Mouse (Mus musculus) G1E (cell line): ENCODE measurements around the gene Rnf115. TPM values are rescaled to one million over a fixed set of nuclear protein-coding genes. Genes with fewer than 3 reads are reported as not detected.
A peak's percentile ranks its signal among the peaks of the same experiment; 100 is the strongest.

Experiments used
- ATAC-seq: 2 replicates; pipeline ENCODE4 v1.8.0; 2016; ENCODE audit warnings: mild to moderate bottlenecking; ENCODE audit not compliant: insufficient number of reproducible peaks, poor library complexity, low FRiP score, severe bottlenecking; ENCODE audit errors: extremely low read depth
- DNase-seq: peaks from one replicate; pipeline ENCODE4 v3.0.0; 2012; ENCODE audit warnings: low spot score
- H3K27me3 ChIP-seq: 2 replicates; pipeline ENCODE4 v1.6.1; 2012; ENCODE audit warnings: mild to moderate bottlenecking, low read length, inconsistent platforms; ENCODE audit not compliant: insufficient read depth
- H3K36me3 ChIP-seq: replicated peaks from 2 replicates; pipeline ENCODE3; 2012; ENCODE audit warnings: mild to moderate bottlenecking, inconsistent platforms
- H3K4me1 ChIP-seq: 2 replicates; pipeline ENCODE4 v1.6.1; 2012; ENCODE audit warnings: low read depth, low read length, inconsistent platforms, mixed read lengths; ENCODE audit not compliant: insufficient read depth
- H3K4me3 ChIP-seq: 2 replicates; pipeline ENCODE4 v1.5.1; 2012; ENCODE audit warnings: low read depth, mild to moderate bottlenecking, inconsistent platforms, low read length, moderate library complexity, mixed read lengths
- H3K9me3 ChIP-seq: replicated peaks from 2 replicates; pipeline ENCODE4 v1.6.1; 2012; ENCODE audit warnings: inconsistent platforms
- CTCF ChIP-seq: IDR thresholded peaks from 2 replicates; pipeline ENCODE4 v1.5.1; 2012; ENCODE audit warnings: low read depth, low read length, inconsistent platforms, mixed read lengths
- GATA1 ChIP-seq: IDR thresholded peaks from 2 replicates; pipeline ENCODE4 v1.6.1; 2012; ENCODE audit warnings: borderline replicate concordance, low read length, inconsistent platforms, mixed read lengths
- GATA2 ChIP-seq: IDR thresholded peaks from 2 replicates; pipeline ENCODE4 v1.6.1; 2012; ENCODE audit warnings: low read depth, low read length, inconsistent platforms, borderline replicate concordance
- POLR2AphosphoS5 ChIP-seq: IDR thresholded peaks from 2 replicates; pipeline ENCODE4 v1.6.1; 2012; ENCODE audit warnings: low read depth, low read length, inconsistent platforms; ENCODE audit not compliant: insufficient replicate concordance
- TAL1 ChIP-seq: conservative IDR thresholded peaks from 2 replicates; pipeline ENCODE4 v1.6.1; 2012; ENCODE audit warnings: low read depth, low read length, inconsistent platforms, mixed read lengths
- polyA plus RNA-seq: library from polyadenylated mRNA; stranded (reverse); fragments of >175 nt; gene quantifications from 2 replicates; pipeline ENCODE4 v1.2.3, GENCODE M21; 2012
- total RNA-seq, 2 experiments: library from RNA; stranded (forward) in 1 of 2; stranded (reverse) in 1 of 2; fragments of 200-1000 nt in 1 of 2; fragments of >200 nt in 1 of 2; fragmentation: Nextera tagmentation in 1 of 2; gene quantifications; 2 replicates each; pipeline ENCODE4 v1.2.3; 2014 to 2017

Rnf115 gene
- total and polyA plus RNA-seq, 3 experiments = 21.2 to 79.1 (median 63.7) TPM

DNA sequence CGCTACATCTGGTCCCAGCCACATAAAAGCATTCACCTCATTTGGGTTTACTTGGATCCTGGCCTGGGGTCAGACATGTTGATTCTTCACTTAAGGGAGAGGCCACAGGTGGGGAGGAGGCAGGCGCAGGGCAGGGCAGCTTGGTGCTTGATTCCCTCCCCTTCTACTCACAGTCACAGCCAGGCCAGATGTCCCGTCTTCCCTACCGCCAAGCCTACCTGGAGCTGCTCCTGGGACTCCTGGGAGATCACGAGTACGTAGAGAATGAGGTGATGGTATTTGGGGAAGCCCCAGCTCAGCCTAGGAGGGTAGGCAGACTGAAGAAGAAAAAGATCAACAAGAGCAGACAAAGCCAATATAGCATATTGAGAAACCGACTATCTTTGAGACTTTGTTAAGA is 20.5 kb upstream of the Rnf115 start:
- H3K9me3 ChIP-seq = no peaks in the 10 kb centered on the region
- no peak for TF ChIP-seq CTCF
- TF ChIP-seq TAL1 = no peak
- no peak for TF ChIP-seq GATA2
- no peak for TF ChIP-seq POLR2AphosphoS5
- TF ChIP-seq GATA1 = no peak
- H3K4me3 ChIP-seq = no peak overlapping the region
- peaks cover 7% of the 10 kb centered on the region for H3K4me1 ChIP-seq
- no peak for ATAC-seq
- peaks cover 60% of the 10 kb centered on the region for H3K36me3 ChIP-seq
- H3K27me3 ChIP-seq = peaks cover 15% of the 10 kb centered on the region; the same call in 1 of the 2 replicates
- no peak for DNase-seq

DNA sequence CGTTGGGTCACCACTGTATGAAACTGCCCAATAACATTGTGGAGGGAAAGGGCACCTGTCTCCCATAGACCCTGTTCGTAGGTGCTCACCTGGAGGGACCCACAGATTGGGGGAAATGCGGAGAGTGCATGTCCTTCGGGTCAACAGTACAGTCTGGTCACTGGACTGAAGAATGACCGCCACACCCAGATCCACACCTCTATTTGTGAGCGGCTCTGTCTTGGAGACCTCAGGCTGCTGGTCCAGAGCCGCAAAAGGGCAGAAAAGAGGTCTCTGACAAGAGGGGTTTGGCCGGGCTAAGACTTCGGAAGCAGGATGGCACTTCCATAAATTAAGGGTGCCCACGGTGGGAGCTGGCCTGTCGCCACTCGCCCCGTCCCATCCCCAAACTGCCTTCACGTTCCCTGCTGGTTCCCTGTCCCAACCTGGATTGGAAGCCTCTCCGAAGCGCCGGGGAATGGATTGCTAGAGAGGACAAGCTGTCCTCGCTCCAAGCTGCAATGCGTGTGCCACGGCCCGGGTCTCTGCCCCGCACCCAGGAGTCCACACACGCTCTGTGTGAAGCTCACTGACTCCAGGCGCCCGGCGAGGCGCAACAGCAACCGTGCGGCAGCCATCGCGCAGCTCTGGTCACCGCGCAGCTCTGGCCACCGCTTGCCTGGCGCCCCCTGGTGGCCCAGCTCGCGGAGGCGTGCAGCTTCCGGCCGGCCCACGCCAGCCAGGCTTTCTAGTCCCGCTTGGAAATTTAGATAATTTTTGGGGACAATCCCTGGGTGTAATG is 19.4 kb upstream of the Rnf115 start, which contains the start of gene Nudt17:
Nudt17 (minus strand) TSS at position 660 of the 781 bp plus-strand sequence.
- TF ChIP-seq POLR2AphosphoS5 = no peak
- peak; percentile 65; the same call in 1 of the 2 replicates for TF ChIP-seq CTCF
- peaks cover 63% of the 10 kb centered on the region for H3K36me3 ChIP-seq
- peaks cover 7% of the 10 kb centered on the region for H3K4me1 ChIP-seq
- peak; percentile 44 for DNase-seq
- ATAC-seq = 0 out of 2 replicates have a peak, but pooled peaks have one; percentile 22
- H3K9me3 ChIP-seq = no peaks in the 10 kb centered on the region
- H3K27me3 ChIP-seq = peaks cover 15% of the 10 kb centered on the region; the same call in 1 of the 2 replicates
- H3K4me3 ChIP-seq = peak within 1 kb of the TSS; percentile 70

DNA sequence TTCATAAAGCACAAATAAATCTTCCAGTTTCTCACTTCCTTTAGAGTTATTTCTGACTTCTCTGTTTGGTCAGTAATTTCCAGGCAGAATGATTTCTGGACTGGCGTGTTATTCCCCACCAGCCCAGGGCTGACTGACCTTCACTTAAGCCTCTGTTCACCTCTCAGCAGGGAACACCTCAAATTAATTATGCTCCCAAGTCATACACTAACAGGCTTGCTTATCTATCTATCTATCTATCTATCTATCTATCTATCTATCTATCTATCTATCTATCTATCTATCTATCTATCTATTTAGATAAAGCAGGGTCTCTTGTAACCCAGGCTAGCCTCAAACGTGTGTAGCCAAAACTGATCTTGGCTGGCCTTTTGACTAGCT is 18.8 kb upstream of the Rnf115 start:
- no peak overlapping the region; the same call in 1 of the 2 replicates for H3K4me3 ChIP-seq
- peaks cover 63% of the 10 kb centered on the region for H3K36me3 ChIP-seq
- no peaks in the 10 kb centered on the region for H3K9me3 ChIP-seq

DNA sequence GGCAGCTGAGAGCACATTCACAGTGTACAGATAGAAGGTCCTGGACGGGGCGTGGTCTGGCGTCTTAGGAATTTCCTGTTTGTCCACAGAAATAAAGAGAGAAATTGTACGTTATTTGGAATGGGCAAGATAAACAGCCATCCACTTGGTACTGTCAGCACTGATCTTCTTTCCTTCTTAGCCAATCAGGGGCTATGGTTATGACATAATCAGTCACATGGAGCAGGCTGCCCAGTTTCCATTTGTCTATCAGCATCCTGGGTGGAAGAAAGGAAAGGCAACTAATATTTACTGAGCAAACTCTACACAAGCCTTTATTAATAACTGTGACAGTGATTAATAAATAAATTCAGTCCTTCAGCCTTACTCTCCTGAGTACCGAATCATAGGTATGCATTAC is 13.2 kb upstream of the Rnf115 start:
- Histone ChIP-seq H3K27me3 (no peaks in the 10 kb centered on the region), H3K4me3 (no peak overlapping the region), H3K9me3 (no peaks in the 10 kb centered on the region), H3K36me3 (peaks cover 90% of the 10 kb centered on the region), H3K4me1 (0 out of 2 replicates have a peak, but pooled peaks cover 2% of the 10 kb centered on the region)
- no peak for TF ChIP-seq POLR2AphosphoS5
- TF ChIP-seq GATA2 = no peak
- TF ChIP-seq GATA1 = no peak
- no peak for TF ChIP-seq TAL1
- TF ChIP-seq CTCF = no peak
- ATAC-seq = no peak
- no peak for DNase-seq

More for the DNA sequence above, 18.8 kb upstream of the Rnf115 start:
- Histone ChIP-seq H3K27me3 (peaks cover 15% of the 10 kb centered on the region; the same call in 1 of the 2 replicates), H3K4me1 (peaks cover 7% of the 10 kb centered on the region)
- no peak for TF ChIP-seq CTCF
- DNase-seq = no peak
- ATAC-seq = no peak

DNA sequence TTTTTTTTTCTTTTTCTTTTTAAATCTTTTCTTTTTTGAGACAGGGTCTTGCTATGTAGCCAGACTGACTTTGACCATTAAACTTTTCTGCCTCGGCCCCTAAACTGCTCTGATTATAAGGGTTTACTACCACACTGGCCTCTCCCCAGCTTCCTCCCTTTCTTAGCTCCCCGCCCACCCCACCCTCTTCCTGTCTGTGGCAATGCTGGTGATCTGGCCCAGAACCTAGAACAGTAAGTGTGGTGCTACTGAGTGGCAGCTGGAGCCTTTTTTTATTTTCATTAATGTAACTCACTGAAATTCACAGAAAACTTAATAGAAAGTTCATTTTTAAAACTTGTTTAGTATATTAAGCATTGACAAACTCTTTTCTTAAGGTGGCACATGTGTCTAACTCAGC is 11.6 kb upstream of the Rnf115 start:
- TF ChIP-seq POLR2AphosphoS5 = no peak
- no peak for TF ChIP-seq CTCF
- no peak for TF ChIP-seq GATA2
- no peak for TF ChIP-seq GATA1
- no peak for TF ChIP-seq TAL1

DNA sequence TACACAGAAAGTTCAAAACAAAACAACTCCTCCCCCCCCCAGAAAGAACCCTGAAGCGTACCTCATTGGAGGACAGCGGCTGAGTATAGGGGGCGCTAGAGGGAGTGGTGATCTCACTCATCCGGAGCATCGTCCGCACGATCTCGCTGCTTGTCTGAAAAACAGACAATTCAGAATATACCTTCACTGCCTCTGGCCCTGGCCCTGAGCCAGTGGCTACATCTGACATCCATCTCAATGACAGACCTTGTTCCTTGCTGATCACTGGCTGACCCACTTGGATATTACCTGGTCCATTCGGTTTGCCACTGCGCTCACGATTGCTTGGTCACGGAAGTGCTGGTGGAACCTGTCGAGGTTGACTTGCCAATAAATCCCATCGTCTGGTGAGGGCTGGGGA is 8.3 kb upstream of the Rnf115 start:
- DNase-seq (no peak), ATAC-seq (no peak)
- H3K4me1 ChIP-seq = peaks cover 15% of the 10 kb centered on the region; the same call in 1 of the 2 replicates
- TF ChIP-seq TAL1 = no peak
- no peak for TF ChIP-seq POLR2AphosphoS5
- no peak for TF ChIP-seq GATA1
- no peak for TF ChIP-seq CTCF
- TF ChIP-seq GATA2 = no peak
- H3K27me3 ChIP-seq = no peaks in the 10 kb centered on the region
- no peak overlapping the region for H3K4me3 ChIP-seq
- H3K9me3 ChIP-seq = no peaks in the 10 kb centered on the region
- peaks cover 91% of the 10 kb centered on the region for H3K36me3 ChIP-seq

More for the DNA sequence above, 11.6 kb upstream of the Rnf115 start:
- Histone ChIP-seq H3K9me3 (no peaks in the 10 kb centered on the region), H3K36me3 (peaks cover 91% of the 10 kb centered on the region), H3K27me3 (no peaks in the 10 kb centered on the region), H3K4me1 (0 out of 2 replicates have a peak, but pooled peaks cover 3% of the 10 kb centered on the region), H3K4me3 (no peak overlapping the region)
- no peak for DNase-seq
- no peak for ATAC-seq
